Mouse (Mus musculus) megakaryocyte, embryonic 14.5 days (primary cell): Measurements from ENCODE around the gene Ush2a. TPM values are rescaled to one million over a fixed set of nuclear protein-coding genes. Genes with fewer than 3 reads are reported as not detected.

Experiments
- H3K27me3 ChIP-seq: replicated peaks from 2 replicates; pipeline ENCODE3; 2012; ENCODE audit warnings: inconsistent platforms
- H3K36me3 ChIP-seq: replicated peaks from 2 replicates; pipeline ENCODE3; 2012; ENCODE audit warnings: low read length, inconsistent platforms, mixed read lengths
- H3K4me1 ChIP-seq: 2 replicates; pipeline ENCODE4 v1.6.1; 2012; ENCODE audit warnings: inconsistent platforms
- H3K4me3 ChIP-seq: replicated peaks from 2 replicates; pipeline ENCODE3; 2012; ENCODE audit warnings: moderate library complexity, mild to moderate bottlenecking, inconsistent platforms
- H3K9me3 ChIP-seq: 2 replicates; pipeline ENCODE4 v1.6.1; 2012; ENCODE audit warnings: inconsistent platforms
- FLI1 ChIP-seq: IDR thresholded peaks from 2 replicates; pipeline ENCODE4 v1.6.1; 2012; ENCODE audit warnings: low read length, inconsistent platforms, mixed read lengths
- GATA1 ChIP-seq: IDR thresholded peaks from 3 replicates; pipeline ENCODE4 v1.6.1; 2012; ENCODE audit warnings: mixed read lengths, low read length, inconsistent platforms, borderline replicate concordance
- polyA plus RNA-seq: library from polyadenylated mRNA; stranded (reverse); fragments of >175 nt; gene quantifications from 2 replicates; pipeline ENCODE4 v1.2.3, GENCODE M21; 2012; ENCODE audit warnings: low replicate concordance; ENCODE audit not compliant: insufficient read depth

The Ush2a gene
- polyA plus RNA-seq, 1 experiment: not detected

GRCm38 (mm10) chr1:188577376-188577775 lies 315.6 kb downstream of the Ush2a start:
- H3K27me3 ChIP-seq: no peaks in the 10 kb centered on the region
- TF ChIP-seq FLI1: no peak
- no peak for TF ChIP-seq GATA1
- no peaks in the 10 kb centered on the region for H3K36me3 ChIP-seq
- H3K4me3 ChIP-seq: no peak overlapping the region
- H3K9me3 ChIP-seq: no peaks in the 10 kb centered on the region
- H3K4me1 ChIP-seq: 0 out of 2 replicates have a peak, but pooled peaks cover 3% of the 10 kb centered on the region

DNA sequence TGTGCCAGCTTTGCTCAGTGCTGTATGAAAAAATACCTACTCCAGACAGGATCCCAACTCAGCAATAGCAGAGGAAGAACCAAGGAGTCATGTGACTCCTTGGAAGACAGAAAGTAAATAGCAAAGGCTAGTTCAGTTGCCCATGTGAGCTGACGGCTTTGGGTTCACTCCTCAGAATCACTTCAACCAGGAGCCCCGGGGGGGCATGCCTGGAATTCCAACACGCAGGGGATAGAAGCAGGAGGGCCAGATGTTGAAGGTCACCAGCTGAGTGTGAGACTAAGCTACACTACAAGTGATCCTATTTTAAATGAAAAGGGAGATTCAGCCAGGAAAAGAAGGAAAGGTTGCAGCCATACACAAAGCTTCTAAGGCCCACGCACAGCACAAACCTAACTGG lies 319.3 kb downstream of the Ush2a start:
- TF ChIP-seq FLI1 (no peak), GATA1 (no peak)
- H3K9me3 ChIP-seq: no peaks in the 10 kb centered on the region
- H3K36me3 ChIP-seq: no peaks in the 10 kb centered on the region
- no peaks in the 10 kb centered on the region for H3K4me1 ChIP-seq
- no peaks in the 10 kb centered on the region for H3K27me3 ChIP-seq
- no peak overlapping the region for H3K4me3 ChIP-seq

- Histone ChIP-seq H3K9me3 (no peaks in the 10 kb centered on the region; the same call in 1 of the 2 replicates), H3K4me1 (0 out of 2 replicates have a peak, but pooled peaks cover 4% of the 10 kb centered on the region), H3K36me3 (no peaks in the 10 kb centered on the region), H3K4me3 (no peak overlapping the region), H3K27me3 (no peaks in the 10 kb centered on the region)
- TF ChIP-seq FLI1 (no peak), GATA1 (no peak)
Measured at GRCm38 (mm10) chr1:188595251-188595650, 333.4 kb downstream of the Ush2a start.

DNA sequence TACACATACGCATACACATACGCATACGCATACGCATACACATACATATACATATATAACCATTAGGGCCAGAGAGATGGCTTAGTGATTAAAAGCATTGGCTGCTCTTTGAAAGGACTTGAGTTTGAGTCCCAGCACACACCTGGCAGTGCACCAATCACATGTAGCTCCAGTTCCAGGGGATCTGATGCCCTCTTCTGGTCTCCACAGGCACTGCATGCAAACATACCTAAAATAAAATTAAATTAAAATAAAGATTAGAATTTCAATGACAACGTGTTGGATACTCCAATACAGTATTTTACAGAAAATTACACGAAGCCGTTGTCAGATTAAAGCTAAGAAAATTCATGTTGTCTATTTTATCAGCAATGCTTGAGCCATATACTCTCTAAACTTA lies 336.2 kb downstream of the Ush2a start:
- no peaks in the 10 kb centered on the region for H3K27me3 ChIP-seq
- no peaks in the 10 kb centered on the region for H3K36me3 ChIP-seq
- no peak overlapping the region for H3K4me3 ChIP-seq
- no peak for TF ChIP-seq GATA1
- TF ChIP-seq FLI1: no peak
- 0 out of 2 replicates have a peak, but pooled peaks cover 4% of the 10 kb centered on the region for H3K4me1 ChIP-seq
- no peaks in the 10 kb centered on the region; the same call in 1 of the 2 replicates for H3K9me3 ChIP-seq

GRCm38 (mm10) chr1:188599134-188599533 lies 337.3 kb downstream of the Ush2a start:
- TF ChIP-seq GATA1 (no peak), FLI1 (no peak)

GRCm38 (mm10) chr1:188606450-188606849 lies 344.6 kb downstream of the Ush2a start:
- no peaks in the 10 kb centered on the region for H3K27me3 ChIP-seq
- no peaks in the 10 kb centered on the region for H3K4me1 ChIP-seq
- TF ChIP-seq FLI1: no peak
- no peak for TF ChIP-seq GATA1

More at GRCm38 (mm10) chr1:188599134-188599533, 337.3 kb downstream of the Ush2a start:
- H3K4me1 ChIP-seq: 0 out of 2 replicates have a peak, but pooled peaks cover 4% of the 10 kb centered on the region
- no peaks in the 10 kb centered on the region for H3K36me3 ChIP-seq
- no peak overlapping the region for H3K4me3 ChIP-seq
- H3K27me3 ChIP-seq: no peaks in the 10 kb centered on the region
- H3K9me3 ChIP-seq: no peaks in the 10 kb centered on the region; the same call in 1 of the 2 replicates

GRCm38 (mm10) chr1:188616547-188616946 lies 354.7 kb downstream of the Ush2a start:
- H3K9me3 ChIP-seq: no peaks in the 10 kb centered on the region; the same call in 1 of the 2 replicates
- no peak overlapping the region for H3K4me3 ChIP-seq
- no peaks in the 10 kb centered on the region for H3K27me3 ChIP-seq
- H3K36me3 ChIP-seq: no peaks in the 10 kb centered on the region
- peaks cover 5% of the 10 kb centered on the region; the same call in 1 of the 2 replicates for H3K4me1 ChIP-seq
- TF ChIP-seq FLI1: no peak
- no peak for TF ChIP-seq GATA1

More at GRCm38 (mm10) chr1:188606450-188606849, 344.6 kb downstream of the Ush2a start:
- H3K36me3 ChIP-seq: no peaks in the 10 kb centered on the region
- H3K4me3 ChIP-seq: no peak overlapping the region
- peaks cover 15% of the 10 kb centered on the region for H3K9me3 ChIP-seq

- H3K9me3 ChIP-seq: 0 out of 2 replicates have a peak, but pooled peaks cover 3% of the 10 kb centered on the region
- TF ChIP-seq GATA1 (no peak), FLI1 (no peak)
- peaks cover 2% of the 10 kb centered on the region for H3K27me3 ChIP-seq
- H3K4me3 ChIP-seq: no peak overlapping the region
- 0 out of 2 replicates have a peak, but pooled peaks cover 3% of the 10 kb centered on the region for H3K4me1 ChIP-seq
- H3K36me3 ChIP-seq: no peaks in the 10 kb centered on the region
Measured at GRCm38 (mm10) chr1:188633736-188634135, 371.9 kb downstream of the Ush2a start.

GRCm38 (mm10) chr1:188639666-188640065 lies 377.8 kb downstream of the Ush2a start:
- Histone ChIP-seq H3K4me1 (no peaks in the 10 kb centered on the region), H3K4me3 (no peak overlapping the region), H3K9me3 (no peaks in the 10 kb centered on the region), H3K36me3 (no peaks in the 10 kb centered on the region), H3K27me3 (peaks cover 2% of the 10 kb centered on the region)
- TF ChIP-seq GATA1: no peak
- no peak for TF ChIP-seq FLI1

- Histone ChIP-seq H3K4me3 (no peak overlapping the region), H3K36me3 (no peaks in the 10 kb centered on the region)
- TF ChIP-seq FLI1 (no peak), GATA1 (no peak)
Measured at GRCm38 (mm10) chr1:188643156-188643555, 381.3 kb downstream of the Ush2a start.

GRCm38 (mm10) chr1:188653001-188653400 lies 391.2 kb downstream of the Ush2a start:
- Histone ChIP-seq H3K27me3 (no peaks in the 10 kb centered on the region), H3K4me3 (no peak overlapping the region), H3K36me3 (no peaks in the 10 kb centered on the region), H3K9me3 (peaks cover 5% of the 10 kb centered on the region), H3K4me1 (no peaks in the 10 kb centered on the region)
- TF ChIP-seq FLI1 (no peak), GATA1 (no peak)

More at GRCm38 (mm10) chr1:188643156-188643555, 381.3 kb downstream of the Ush2a start:
- no peaks in the 10 kb centered on the region for H3K4me1 ChIP-seq
- peaks cover 12% of the 10 kb centered on the region for H3K9me3 ChIP-seq
- H3K27me3 ChIP-seq: no peaks in the 10 kb centered on the region
